Mouse (Mus musculus): ENCODE data around the gene Slc38a3. TPM values are rescaled to one million over a fixed set of nuclear protein-coding genes. Genes with fewer than 3 reads are reported as not detected.

The Slc38a3 gene
- polyA plus RNA-seq, 1 experiment from 2014 or later: 31.9 TPM

- Histone ChIP-seq H3K4me2 (ENCODE audit: low read length) (peak overlapping the region; percentile 80), H3K9ac (replicated peaks; ENCODE audit: low read length) (peak overlapping the region; percentile 97), H3K4me3 (replicated peaks; ENCODE audit: low read depth, low read length) (peak overlapping the region; percentile 81), H3K9me3 (ENCODE audit: control insufficient read depth, low read length) (no peaks in the 10 kb centered on the region), H3K27ac (replicated peaks; ENCODE audit: low read depth, low read length) (peak overlapping the region; percentile 90), H3K36me3 (ENCODE audit: control insufficient read depth, insufficient read depth, low read length) (peaks cover 25% of the 10 kb centered on the region), H3K27me3 (ENCODE audit: control insufficient read depth, insufficient read depth, low read length) (no peaks in the 10 kb centered on the region), H3K4me1 (ENCODE audit: control insufficient read depth, insufficient read depth, low read length) (peaks cover 20% of the 10 kb centered on the region)
- DNase-seq (peak; percentile 73), ATAC-seq (ENCODE audit: low FRiP score, low TSS enrichment) (0 out of 2 replicates have a peak, but pooled peaks have one; percentile 10)
- WGBS: under 1% methylated on average over 17 of the region's 17 CpGs
These were observed 38.5 kb upstream of the Slc38a3 start for GRCm38 (mm10) chr9:107707701-107708438.

- Histone ChIP-seq H3K9ac (replicated peaks; ENCODE audit: low read length) (peak overlapping the region; percentile 97), H3K4me2 (ENCODE audit: low read length) (peak overlapping the region; percentile 80), H3K4me1 (ENCODE audit: control insufficient read depth, insufficient read depth, low read length) (peaks cover 24% of the 10 kb centered on the region), H3K4me3 (replicated peaks; ENCODE audit: low read depth, low read length) (peak overlapping the region; percentile 81), H3K9me3 (ENCODE audit: control insufficient read depth, low read length) (no peaks in the 10 kb centered on the region), H3K27me3 (ENCODE audit: control insufficient read depth, insufficient read depth, low read length) (no peaks in the 10 kb centered on the region), H3K36me3 (ENCODE audit: control insufficient read depth, insufficient read depth, low read length) (peaks cover 32% of the 10 kb centered on the region), H3K27ac (replicated peaks; ENCODE audit: low read depth, low read length) (peak overlapping the region; percentile 90)
- DNase-seq (peak; percentile 69), ATAC-seq (ENCODE audit: low FRiP score, low TSS enrichment) (0 out of 2 replicates have a peak, but pooled peaks have one; percentile 12)
- 2% methylated on average over 14 of the region's 14 CpGs for WGBS
These were observed 37.5 kb upstream of the Slc38a3 start for GRCm38 (mm10) chr9:107706781-107707211.

GRCm38 (mm10) chr9:107703337-107704122 lies 34.2 kb upstream of the Slc38a3 start:
- DNase-seq: no peak
- peaks cover 43% of the 10 kb centered on the region for H3K36me3 ChIP-seq (ENCODE audit: control insufficient read depth, insufficient read depth, low read length)
- H3K27ac ChIP-seq (replicated peaks; ENCODE audit: low read depth, low read length): no peak overlapping the region
- no peak overlapping the region for H3K9ac ChIP-seq (replicated peaks; ENCODE audit: low read length)
- H3K4me3 ChIP-seq (replicated peaks; ENCODE audit: low read depth, low read length): no peak overlapping the region
- H3K4me2 ChIP-seq (ENCODE audit: low read length): no peak overlapping the region
- no peak for ATAC-seq (ENCODE audit: low FRiP score, low TSS enrichment)
- 70% methylated on average over 14 of the region's 14 CpGs for WGBS
- H3K27me3 ChIP-seq (ENCODE audit: control insufficient read depth, insufficient read depth, low read length): no peaks in the 10 kb centered on the region
- no peaks in the 10 kb centered on the region for H3K9me3 ChIP-seq (ENCODE audit: control insufficient read depth, low read length)
- H3K4me1 ChIP-seq (ENCODE audit: control insufficient read depth, insufficient read depth, low read length): peaks cover 41% of the 10 kb centered on the region

DNA sequence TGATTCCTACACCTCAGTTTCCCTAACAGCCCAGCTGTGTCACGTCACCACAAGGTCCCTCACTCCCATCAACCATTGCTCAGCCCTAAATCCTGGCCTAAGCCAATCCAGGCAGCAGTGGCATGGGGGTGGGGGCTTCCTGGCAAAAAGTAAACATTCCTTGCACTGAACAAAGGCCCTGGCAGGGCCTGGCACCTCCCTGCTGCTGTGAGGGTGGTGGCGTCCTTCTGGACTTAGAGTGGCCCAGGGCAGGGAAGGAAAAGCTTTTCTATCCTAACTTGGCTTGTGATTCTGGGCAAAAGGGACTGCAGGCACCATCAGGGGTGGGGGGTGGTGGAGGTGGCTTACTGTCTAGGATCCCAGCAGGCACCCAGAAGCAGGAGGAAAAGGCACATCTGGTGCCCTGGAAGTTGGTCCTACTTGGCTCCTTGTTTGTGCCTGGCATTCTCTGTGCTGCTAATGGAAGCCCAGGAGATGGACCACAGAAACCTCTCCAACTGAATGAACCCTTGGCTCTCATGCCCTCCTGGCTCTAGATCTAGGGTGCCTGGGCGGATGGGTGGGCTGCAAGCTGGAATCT lies 33.4 kb upstream of the Slc38a3 start:
- H3K36me3 ChIP-seq (ENCODE audit: control insufficient read depth, insufficient read depth, low read length): peaks cover 43% of the 10 kb centered on the region
- no peaks in the 10 kb centered on the region for H3K9me3 ChIP-seq (ENCODE audit: control insufficient read depth, low read length)
- H3K4me3 ChIP-seq (replicated peaks; ENCODE audit: low read depth, low read length): no peak overlapping the region
- H3K9ac ChIP-seq (replicated peaks; ENCODE audit: low read length): no peak overlapping the region
- 73% methylated on average over 3 of the region's 3 CpGs for WGBS
- no peak overlapping the region for H3K4me2 ChIP-seq (ENCODE audit: low read length)
- H3K4me1 ChIP-seq (ENCODE audit: control insufficient read depth, insufficient read depth, low read length): peaks cover 50% of the 10 kb centered on the region
- H3K27ac ChIP-seq (replicated peaks; ENCODE audit: low read depth, low read length): no peak overlapping the region
- DNase-seq: no peak
- no peaks in the 10 kb centered on the region for H3K27me3 ChIP-seq (ENCODE audit: control insufficient read depth, insufficient read depth, low read length)
- ATAC-seq (ENCODE audit: low FRiP score, low TSS enrichment): no peak

DNA sequence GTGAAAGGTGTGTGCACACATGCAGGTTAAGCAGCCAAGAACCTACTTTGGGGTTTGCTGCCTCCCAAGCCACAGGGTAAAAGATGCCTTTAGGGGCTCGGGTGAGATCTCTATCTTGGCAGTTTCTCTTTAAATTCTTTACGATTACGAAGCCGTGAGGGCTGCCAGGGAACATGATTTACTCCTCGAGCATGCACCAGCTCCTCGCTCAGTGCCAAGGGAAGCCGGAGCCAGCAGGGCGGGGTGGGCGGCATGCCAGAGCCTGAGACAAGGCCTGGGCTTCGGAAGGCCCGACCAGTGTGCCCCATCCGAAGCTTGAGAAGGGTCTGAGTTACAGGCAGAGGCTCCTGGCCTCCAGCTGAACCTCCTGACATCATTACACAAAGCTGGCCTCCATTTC lies 32.3 kb upstream of the Slc38a3 start:
- WGBS: 60% methylated on average over 12 of the region's 12 CpGs
- no peak overlapping the region for H3K4me3 ChIP-seq (replicated peaks; ENCODE audit: low read depth, low read length)
- H3K4me2 ChIP-seq (ENCODE audit: low read length): no peak overlapping the region
- DNase-seq (peak; percentile 76), ATAC-seq (ENCODE audit: low FRiP score, low TSS enrichment) (no peak)
- no peaks in the 10 kb centered on the region for H3K9me3 ChIP-seq (ENCODE audit: control insufficient read depth, low read length)
- H3K36me3 ChIP-seq (ENCODE audit: control insufficient read depth, insufficient read depth, low read length): peaks cover 43% of the 10 kb centered on the region
- no peak overlapping the region for H3K9ac ChIP-seq (replicated peaks; ENCODE audit: low read length)
- no peaks in the 10 kb centered on the region for H3K27me3 ChIP-seq (ENCODE audit: control insufficient read depth, insufficient read depth, low read length)
- H3K27ac ChIP-seq (replicated peaks; ENCODE audit: low read depth, low read length): no peak overlapping the region
- H3K4me1 ChIP-seq (ENCODE audit: control insufficient read depth, insufficient read depth, low read length): peaks cover 53% of the 10 kb centered on the region

GRCm38 (mm10) chr9:107700114-107700571 lies 30.8 kb upstream of the Slc38a3 start:
- peak overlapping the region; percentile 19 for H3K4me2 ChIP-seq (ENCODE audit: low read length)
- ATAC-seq (ENCODE audit: low FRiP score, low TSS enrichment): no peak
- no peaks in the 10 kb centered on the region for H3K27me3 ChIP-seq (ENCODE audit: control insufficient read depth, insufficient read depth, low read length)
- WGBS: 15% methylated on average over 6 of the region's 6 CpGs
- H3K9ac ChIP-seq (replicated peaks; ENCODE audit: low read length): peak overlapping the region; percentile 27
- DNase-seq: no peak
- H3K4me1 ChIP-seq (ENCODE audit: control insufficient read depth, insufficient read depth, low read length): peaks cover 59% of the 10 kb centered on the region
- peaks cover 43% of the 10 kb centered on the region for H3K36me3 ChIP-seq (ENCODE audit: control insufficient read depth, insufficient read depth, low read length)
- 0 out of 2 replicates have a peak overlapping the region, but pooled peaks have one; percentile 32 for H3K27ac ChIP-seq (replicated peaks; ENCODE audit: low read depth, low read length)
- H3K4me3 ChIP-seq (replicated peaks; ENCODE audit: low read depth, low read length): no peak overlapping the region
- no peaks in the 10 kb centered on the region for H3K9me3 ChIP-seq (ENCODE audit: control insufficient read depth, low read length)

DNA sequence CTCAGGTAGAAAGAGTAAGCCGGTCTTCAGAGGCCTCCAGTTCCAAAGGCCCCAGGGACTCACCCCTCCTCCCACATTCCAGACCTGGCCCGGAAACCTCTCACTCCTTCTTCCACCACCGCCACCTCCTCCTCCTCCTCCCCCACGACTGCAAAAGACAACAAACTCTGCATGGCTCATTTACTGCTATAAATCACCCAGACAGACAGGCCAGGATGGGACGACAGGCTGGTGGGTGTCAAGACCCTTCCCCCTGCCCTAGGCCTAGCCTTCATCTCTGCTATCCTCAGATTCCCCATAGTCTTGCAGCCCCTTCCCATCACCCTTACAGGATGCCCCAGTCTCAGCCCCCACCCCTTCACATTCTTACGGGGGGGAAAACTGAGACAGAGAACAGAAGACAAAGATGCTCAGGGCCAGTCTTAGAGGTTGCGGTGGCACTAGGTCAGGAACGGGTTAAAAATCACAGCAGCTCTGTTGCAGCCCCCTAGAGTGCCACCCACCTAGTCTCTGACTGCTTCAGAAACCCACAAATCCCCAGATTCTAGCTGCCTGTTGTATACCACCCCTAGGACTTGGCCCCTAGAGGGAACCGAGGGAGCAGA lies 30.1 kb upstream of the Slc38a3 start:
- H3K9ac ChIP-seq (replicated peaks; ENCODE audit: low read length): peak overlapping the region; percentile 12
- ATAC-seq (ENCODE audit: low FRiP score, low TSS enrichment) (no peak), DNase-seq (no peak)
- peak overlapping the region; percentile 35 for H3K4me2 ChIP-seq (ENCODE audit: low read length)
- H3K27ac ChIP-seq (replicated peaks; ENCODE audit: low read depth, low read length): no peak overlapping the region
- peaks cover 38% of the 10 kb centered on the region for H3K36me3 ChIP-seq (ENCODE audit: control insufficient read depth, insufficient read depth, low read length)
- peaks cover 59% of the 10 kb centered on the region for H3K4me1 ChIP-seq (ENCODE audit: control insufficient read depth, insufficient read depth, low read length)
- WGBS: 8% methylated on average over 9 of the region's 9 CpGs
- no peaks in the 10 kb centered on the region for H3K27me3 ChIP-seq (ENCODE audit: control insufficient read depth, insufficient read depth, low read length)
- no peaks in the 10 kb centered on the region for H3K9me3 ChIP-seq (ENCODE audit: control insufficient read depth, low read length)
- H3K4me3 ChIP-seq (replicated peaks; ENCODE audit: low read depth, low read length): no peak overlapping the region

DNA sequence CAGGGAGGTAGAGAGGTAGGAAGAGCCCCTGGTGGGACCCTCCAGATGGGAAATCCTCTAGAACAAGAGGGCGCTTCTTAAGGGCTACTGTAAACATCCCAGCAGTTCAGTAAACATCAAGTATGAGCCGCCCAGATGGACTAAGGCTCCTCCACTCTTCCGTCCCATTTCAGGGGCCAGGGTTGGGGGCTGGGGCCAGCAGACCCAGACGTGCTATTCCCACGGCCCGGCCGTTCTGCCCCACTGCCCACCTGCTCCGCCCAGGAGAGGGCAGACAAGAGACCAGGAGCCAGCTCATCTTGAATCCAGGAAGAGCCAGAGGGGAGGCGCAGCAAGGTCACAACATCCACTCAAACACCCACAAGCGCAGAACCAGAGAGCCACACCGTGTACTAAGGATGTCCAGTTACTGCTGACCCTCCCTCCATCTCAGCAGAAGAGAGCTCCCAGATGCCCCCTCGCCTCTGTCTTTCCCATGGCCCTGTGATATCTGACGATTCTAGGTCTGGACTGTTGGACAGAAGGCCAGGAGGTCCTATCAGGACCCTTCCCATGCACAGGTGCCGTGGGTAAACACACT lies 29.4 kb upstream of the Slc38a3 start:
- ATAC-seq (ENCODE audit: low FRiP score, low TSS enrichment) (no peak), DNase-seq (no peak)
- Histone ChIP-seq H3K9me3 (ENCODE audit: control insufficient read depth, low read length) (no peaks in the 10 kb centered on the region), H3K27ac (replicated peaks; ENCODE audit: low read depth, low read length) (peak overlapping the region; percentile 55), H3K36me3 (ENCODE audit: control insufficient read depth, insufficient read depth, low read length) (peaks cover 31% of the 10 kb centered on the region), H3K9ac (replicated peaks; ENCODE audit: low read length) (peak overlapping the region; percentile 34; the same call in 1 of the 2 replicates), H3K4me3 (replicated peaks; ENCODE audit: low read depth, low read length) (no peak overlapping the region), H3K27me3 (ENCODE audit: control insufficient read depth, insufficient read depth, low read length) (no peaks in the 10 kb centered on the region), H3K4me2 (ENCODE audit: low read length) (peak overlapping the region; percentile 35), H3K4me1 (ENCODE audit: control insufficient read depth, insufficient read depth, low read length) (peaks cover 60% of the 10 kb centered on the region)
- 13% methylated on average over 14 of the region's 14 CpGs for WGBS

All from midbrain, embryonic 14.5 days (tissue).